Mouse (Mus musculus): ENCODE measurements around the gene Il10. TPM values are rescaled to one million over a fixed set of nuclear protein-coding genes. Genes with fewer than 3 reads are reported as not detected.

Gene Il10
- total and polyA plus RNA-seq, 3 experiments: 236 to 903 (median 389) TPM

- H3K9me3 ChIP-seq (replicated peaks; ENCODE audit: low read length): peaks cover 7% of the 10 kb centered on the region
- no peak for TF ChIP-seq IRF4 (IDR thresholded peaks at IDR 0.05; ENCODE audit: low read depth, low read length)
- TF ChIP-seq NELFE (IDR thresholded peaks at IDR 0.05; ENCODE audit: low read depth, low read length): no peak
- no peak for TF ChIP-seq GABPA (IDR thresholded peaks at IDR 0.05; ENCODE audit: insufficient replicate concordance, low read depth, low read length)
- no peak for TF ChIP-seq TCF12 (IDR thresholded peaks at IDR 0.05; ENCODE audit: low read depth, low read length)
- TF ChIP-seq CHD1 (IDR thresholded peaks at IDR 0.05; ENCODE audit: low read depth, low read length): no peak
- TF ChIP-seq JUND (conservative IDR thresholded peaks at IDR 0.05; ENCODE audit: low read depth, low read length): no peak; the same call in 1 of the 2 replicates
- TF ChIP-seq ETS1 (conservative IDR thresholded peaks at IDR 0.05; ENCODE audit: low read depth, low read length): no peak
- no peak for TF ChIP-seq ZC3H11A (IDR thresholded peaks at IDR 0.05; ENCODE audit: low read depth, low read length)
- TF ChIP-seq USF1 (IDR thresholded peaks at IDR 0.05; ENCODE audit: low read depth, low read length): no peak
- no peak for TF ChIP-seq CTCF (conservative IDR thresholded peaks at IDR 0.05 in 1 of 2, IDR thresholded peaks at IDR 0.05 in 1 of 2; ENCODE audit: low read depth in 2 of 2, low read length in 2 of 2)
- no peak for TF ChIP-seq HCFC1 (IDR thresholded peaks at IDR 0.05; ENCODE audit: low read depth, low read length)
- no peak for TF ChIP-seq JUN (IDR thresholded peaks at IDR 0.05; ENCODE audit: insufficient read depth, low read depth, low read length)
- TF ChIP-seq MYC (IDR thresholded peaks at IDR 0.05; ENCODE audit: low read depth, low read length): no peak
- no peak for TF ChIP-seq MEF2A (IDR thresholded peaks at IDR 0.05; ENCODE audit: borderline replicate concordance, low read depth, low read length)
- TF ChIP-seq MAZ (IDR thresholded peaks at IDR 0.05; ENCODE audit: low read depth, low read length): no peak
- in situ Hi-C loops (cut with MboI; ENCODE audit: low pct_ligation_motif_present, low pct_unique_long_range_greater_than_20kb, low sequenced_read_pairs): loop anchor here (5.0 to 10.0 kb wide), 3 partner anchors 65 to 272 kb away; partner anchors contain the start of genes Gm29427 and Yod1
- peak overlapping the region; percentile 42 for H3K27ac ChIP-seq (ENCODE audit: insufficient read depth, low read depth)
- no peak for DNase-seq (ENCODE audit: extremely low read depth)
- no peak overlapping the region for H3K4me2 ChIP-seq (ENCODE audit: insufficient read depth, low read depth, poor library complexity, severe bottlenecking)
- H3K4me3 ChIP-seq (replicated peaks in 1 of 3; ENCODE audit: low read depth in 2 of 3, low read length in 2 of 3, poor library complexity in 1 of 3): peak overlapping the region in 1 of 3 experiments; percentile 17
- H3K79me2 ChIP-seq (replicated peaks; ENCODE audit: control insufficient read depth, extremely low read depth, insufficient read depth, poor library complexity, severe bottlenecking): no peaks in the 10 kb centered on the region
- peaks cover 24 to 50% of the 10 kb centered on the region in 2 experiments for H3K4me1 ChIP-seq (ENCODE audit: control insufficient read depth in 1 of 2, insufficient read depth in 2 of 2)
- no peaks in the 10 kb centered on the region for H3K27me3 ChIP-seq (replicated peaks)
- dilution Hi-C loops (cut with MboI; ENCODE audit: extremely low pct_ligation_motif_present, extremely low pct_unique_long_range_greater_than_20kb, low sequenced_read_pairs): no loop called here
- H3K36me3 ChIP-seq (replicated peaks in 1 of 2; ENCODE audit: control insufficient read depth in 1 of 2, insufficient read depth in 1 of 2, low read length in 1 of 2): no peaks in the 10 kb centered on the region
- no peak overlapping the region for H3K9ac ChIP-seq (ENCODE audit: insufficient read depth, low read depth)
These were observed 32.6 kb upstream of the Il10 start for GRCm38 (mm10) chr1:130987001-130987400.

GRCm38 (mm10) chr1:130987418-130987817 is 32.2 kb upstream of the Il10 start:
- no peaks in the 10 kb centered on the region for H3K36me3 ChIP-seq (replicated peaks in 1 of 2; ENCODE audit: control insufficient read depth in 1 of 2, insufficient read depth in 1 of 2, low read length in 1 of 2)
- H3K27ac ChIP-seq (ENCODE audit: insufficient read depth, low read depth): peak overlapping the region; percentile 42
- no peaks in the 10 kb centered on the region for H3K27me3 ChIP-seq (replicated peaks)
- in situ Hi-C loops (cut with MboI; ENCODE audit: low pct_ligation_motif_present, low pct_unique_long_range_greater_than_20kb, low sequenced_read_pairs) (loop anchor here (5.0 to 10.0 kb wide), 3 partner anchors 65 to 273 kb away; partner anchors contain the start of genes Gm29427 and Yod1), dilution Hi-C loops (cut with MboI; ENCODE audit: extremely low pct_ligation_motif_present, extremely low pct_unique_long_range_greater_than_20kb, low sequenced_read_pairs) (no loop called here)
- no peak overlapping the region for H3K4me2 ChIP-seq (ENCODE audit: insufficient read depth, low read depth, poor library complexity, severe bottlenecking)
- H3K4me1 ChIP-seq (ENCODE audit: control insufficient read depth in 1 of 2, insufficient read depth in 2 of 2): peaks cover 25 to 54% of the 10 kb centered on the region in 2 experiments
- H3K9ac ChIP-seq (ENCODE audit: insufficient read depth, low read depth): no peak overlapping the region
- H3K4me3 ChIP-seq (replicated peaks in 1 of 3; ENCODE audit: low read depth in 2 of 3, low read length in 2 of 3, poor library complexity in 1 of 3): peak overlapping the region in 1 of 3 experiments; percentile 17
- no peaks in the 10 kb centered on the region for H3K79me2 ChIP-seq (replicated peaks; ENCODE audit: control insufficient read depth, extremely low read depth, insufficient read depth, poor library complexity, severe bottlenecking)
- H3K9me3 ChIP-seq (replicated peaks; ENCODE audit: low read length): peaks cover 7% of the 10 kb centered on the region
- peak; percentile 93 for DNase-seq (ENCODE audit: extremely low read depth)
- TF ChIP-seq ZKSCAN1 (IDR thresholded peaks at IDR 0.05; ENCODE audit: borderline replicate concordance, low read depth, low read length) (no peak), TBP (conservative IDR thresholded peaks at IDR 0.05; ENCODE audit: low read depth, low read length) (peak; percentile 77; the same call in 1 of the 2 replicates), CHD2 (IDR thresholded peaks at IDR 0.05; ENCODE audit: low read length) (no peak), USF1 (IDR thresholded peaks at IDR 0.05; ENCODE audit: low read depth, low read length) (no peak), POLR2AphosphoS2 (IDR thresholded peaks at IDR 0.05; ENCODE audit: low read depth, low read length) (no peak), GABPA (IDR thresholded peaks at IDR 0.05; ENCODE audit: insufficient replicate concordance, low read depth, low read length) (no peak), IRF4 (IDR thresholded peaks at IDR 0.05; ENCODE audit: low read depth, low read length) (peak; percentile 98), UBTF (IDR thresholded peaks at IDR 0.05; ENCODE audit: low read depth, low read length) (no peak), MYC (IDR thresholded peaks at IDR 0.05; ENCODE audit: low read depth, low read length) (peak; percentile 78; the same call in 1 of the 2 replicates), MAZ (IDR thresholded peaks at IDR 0.05; ENCODE audit: low read depth, low read length) (no peak), JUND (conservative IDR thresholded peaks at IDR 0.05; ENCODE audit: low read depth, low read length) (peak; percentile 43; the same call in 1 of the 2 replicates), EP300 (IDR thresholded peaks at IDR 0.05; ENCODE audit: low read length) (peak; percentile 97), HCFC1 (IDR thresholded peaks at IDR 0.05; ENCODE audit: low read depth, low read length) (no peak), MXI1 (IDR thresholded peaks at IDR 0.05; ENCODE audit: low read depth, low read length) (no peak; the same call in 1 of the 2 replicates), CTCF (conservative IDR thresholded peaks at IDR 0.05 in 1 of 2, IDR thresholded peaks at IDR 0.05 in 1 of 2; ENCODE audit: low read depth in 2 of 2, low read length in 2 of 2) (peak; percentile 33 to 97), ETS1 (conservative IDR thresholded peaks at IDR 0.05; ENCODE audit: low read depth, low read length) (peak; percentile 90), NELFE (IDR thresholded peaks at IDR 0.05; ENCODE audit: low read depth, low read length) (no peak), PAX5 (IDR thresholded peaks at IDR 0.05; ENCODE audit: low read length) (no peak), MAX (IDR thresholded peaks at IDR 0.05; ENCODE audit: low read length) (0 out of 2 replicates have a peak, but pooled peaks have one; percentile 61), KAT2A (IDR thresholded peaks at IDR 0.05; ENCODE audit: insufficient replicate concordance, low read length) (no peak), JUN (IDR thresholded peaks at IDR 0.05; ENCODE audit: insufficient read depth, low read depth, low read length) (0 out of 2 replicates have a peak, but pooled peaks have one; percentile 17), RCOR1 (conservative IDR thresholded peaks at IDR 0.05; ENCODE audit: low read depth, low read length) (no peak), ZC3H11A (IDR thresholded peaks at IDR 0.05; ENCODE audit: low read depth, low read length) (peak; percentile 91), E2F4 (IDR thresholded peaks at IDR 0.05; ENCODE audit: insufficient replicate concordance, low read depth, low read length) (no peak), POLR2A (IDR thresholded peaks at IDR 0.05; ENCODE audit: low read depth, low read length) (no peak), TCF12 (IDR thresholded peaks at IDR 0.05; ENCODE audit: low read depth, low read length) (peak; percentile 87), CHD1 (IDR thresholded peaks at IDR 0.05; ENCODE audit: low read depth, low read length) (no peak)
